Mouse (Mus musculus) gastrocnemius, postnatal 25 days (tissue): Measurements from ENCODE around the gene Prkrip1. TPM values are rescaled to one million over a fixed set of nuclear protein-coding genes. Genes with fewer than 3 reads are reported as not detected.

ENCODE experiments used
- DNase-seq: peaks from one replicate; pipeline ENCODE4 v3.0.0; 2022
- long read RNA-seq, 2 experiments: library from polyadenylated mRNA; stranded (forward); transcript quantifications; one replicate each; pipeline ENCODE4 v2.0.0; 2021
- total RNA-seq, 2 experiments: library from RNA; stranded (reverse); gene quantifications; 1 replicate in 1 of 2; 2 replicates in 1 of 2; pipeline ENCODE4 v1.2.3; 2021

Prkrip1 gene
- 10 to 100 TPM; 19.5 to 21.6 TPM for total RNA-seq
- long read RNA-seq, experiment 1, transcript Prkrip1-204 (6 exons, 3,893 nt): major isoform, 27 of 38 reads
- long read RNA-seq, experiment 1, partial matches to known transcripts: 0 of 38 reads
- long read RNA-seq, experiment 1, other reads (novel, unspliced or antisense): 11 of 38 reads
- long read RNA-seq, experiment 2, transcript Prkrip1-204 (6 exons, 3,893 nt): major isoform, 15 of 24 reads
- long read RNA-seq, experiment 2, partial matches to known transcripts: 0 of 24 reads
- long read RNA-seq, experiment 2, other reads (novel, unspliced or antisense): 9 of 24 reads

DNA sequence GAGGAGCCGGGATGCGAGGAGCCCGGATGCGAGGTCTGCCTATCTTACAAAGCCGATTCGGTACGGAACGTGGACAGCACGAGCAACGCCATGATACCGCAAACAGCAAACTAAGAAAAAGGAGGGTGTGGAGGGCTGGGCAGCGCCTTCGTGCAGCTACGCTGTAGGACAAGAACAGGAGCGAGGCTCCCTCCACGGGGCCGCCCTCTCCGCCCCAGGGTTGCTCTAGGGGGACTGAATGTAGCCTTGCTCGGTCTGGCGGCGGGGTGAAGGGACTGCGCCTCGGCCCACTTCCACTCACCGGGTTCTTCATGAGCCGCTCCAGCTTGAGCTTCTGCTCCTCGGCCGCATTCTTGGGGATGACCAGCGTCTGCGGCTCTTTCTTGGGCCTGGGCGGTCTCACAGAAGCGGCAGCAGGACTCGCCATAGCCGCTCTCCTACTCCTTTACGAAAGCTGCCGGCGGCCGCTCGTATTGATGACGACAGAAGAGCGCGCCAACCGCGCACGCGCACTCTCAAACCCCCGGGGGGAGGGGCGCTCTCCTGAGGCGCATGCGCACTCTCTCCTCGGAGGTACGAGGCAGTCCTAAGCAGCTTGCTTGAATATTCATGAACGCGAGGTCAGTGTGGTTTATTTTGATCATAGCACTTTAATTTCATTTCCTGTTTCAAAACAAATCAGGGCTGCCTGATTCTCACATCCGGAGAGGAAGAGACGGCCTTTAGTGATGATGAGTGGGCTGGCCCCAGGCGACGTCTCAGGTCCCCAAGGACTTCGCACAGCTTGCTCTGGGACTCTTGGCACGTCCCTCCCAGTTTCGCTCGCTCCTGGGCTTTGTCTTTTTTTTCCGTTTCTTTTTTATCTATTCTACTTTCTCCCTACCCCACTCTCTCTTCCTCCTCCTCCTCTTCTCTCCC is at the start of gene Prkrip1:
Gene Prkrip1, minus strand, starts transcription at position 490 of the 918 bp plus-strand sequence.
- peak; percentile 91 for DNase-seq

GRCm38 (mm10) chr5:136248441-136248840 is 49.7 kb upstream of the Prkrip1 start:
- DNase-seq: no peak

GRCm38 (mm10) chr5:136246452-136246838 is 47.7 kb upstream of the Prkrip1 start, which contains the start of gene Sh2b2:
Gene Sh2b2, minus strand, starts transcription at chr5:136246556.
- DNase-seq: no peak

- DNase-seq: no peak
These were observed 47.0 kb upstream of the Prkrip1 start for GRCm38 (mm10) chr5:136245541-136246451.

GRCm38 (mm10) chr5:136244762-136245540 is 46.2 kb upstream of the Prkrip1 start:
- DNase-seq: peak; percentile 86

DNA sequence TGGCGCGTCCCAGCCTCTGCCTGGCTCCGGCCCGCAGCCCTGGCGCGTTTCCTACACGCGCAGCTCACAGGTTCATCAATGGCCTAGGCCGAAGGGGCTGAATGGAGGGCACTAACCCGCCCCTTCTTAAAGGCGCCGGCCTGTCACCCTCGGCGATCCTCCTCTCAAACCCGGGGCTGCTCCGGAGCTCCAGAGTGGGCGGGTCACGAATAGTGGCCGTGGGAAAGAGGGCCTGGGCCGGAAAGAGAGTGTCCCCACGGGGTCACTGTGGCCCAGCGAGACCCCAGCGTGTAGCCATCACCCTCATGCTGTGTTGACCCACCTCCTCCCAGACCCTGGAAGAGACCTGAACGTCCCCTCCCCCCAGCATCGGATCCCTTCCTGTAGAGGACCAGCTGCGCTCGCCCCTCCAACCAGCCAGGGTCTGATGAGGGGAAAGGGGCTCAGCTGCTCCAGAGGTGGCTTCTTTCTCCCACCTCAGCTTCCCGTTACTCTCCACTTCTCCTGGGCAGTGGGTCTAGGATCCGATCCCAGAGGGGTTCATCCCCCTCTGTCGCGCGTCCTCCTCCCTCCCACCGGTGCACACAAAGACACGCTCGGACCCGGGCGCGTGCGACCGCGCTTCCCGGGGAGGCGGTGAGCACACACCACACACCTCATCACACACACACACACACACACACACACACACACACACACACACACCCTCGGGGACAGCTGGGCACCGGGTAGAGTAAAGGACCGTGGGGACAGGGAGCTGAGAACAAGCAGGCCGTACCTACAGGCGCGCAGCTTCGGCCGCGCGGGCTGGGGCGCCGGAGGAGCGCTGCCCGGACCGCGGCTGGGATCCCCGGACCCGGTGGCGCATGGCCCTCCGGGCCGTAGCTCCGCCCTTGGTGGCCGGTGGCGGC is 45.3 kb upstream of the Prkrip1 start:
- DNase-seq: no peak

DNA sequence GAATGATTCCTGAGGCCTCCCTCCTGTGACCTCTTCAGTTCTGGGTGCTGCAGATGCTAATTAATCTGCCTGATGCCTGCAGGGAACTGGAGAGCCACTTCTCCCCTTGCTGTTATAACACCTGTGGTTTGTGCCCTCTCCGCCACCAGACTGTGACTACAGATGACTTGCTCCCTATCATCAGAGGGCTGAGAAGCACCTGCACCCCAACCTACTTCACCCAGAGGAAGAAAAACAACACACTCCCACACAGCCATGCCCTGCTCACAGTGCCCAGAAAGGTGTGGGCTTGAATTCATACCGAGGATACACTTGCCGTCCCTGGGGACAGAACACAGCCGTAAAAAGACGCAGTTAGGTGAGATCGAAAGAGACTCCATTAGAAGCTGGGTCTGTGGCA is 42.4 kb upstream of the Prkrip1 start:
- DNase-seq: no peak

DNA sequence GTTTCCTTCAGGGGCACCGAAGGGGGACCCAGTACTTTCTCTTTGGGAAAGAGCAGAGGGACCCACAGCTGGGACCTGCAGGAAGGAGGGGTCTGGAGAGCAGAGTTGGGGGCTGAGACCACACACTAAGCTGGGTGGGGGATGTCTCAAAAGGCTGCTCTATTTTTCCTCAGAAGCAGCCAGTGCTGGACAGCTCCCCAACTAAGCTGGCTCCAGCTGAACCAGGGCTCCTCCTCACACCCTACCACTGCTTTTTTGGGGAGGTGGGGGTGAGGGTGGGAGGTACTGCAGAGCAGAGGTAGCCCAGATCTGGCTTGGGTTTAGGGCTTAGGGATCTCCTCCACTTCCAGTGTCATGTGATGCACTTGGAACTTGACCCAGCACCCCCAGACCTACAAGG is 41.6 kb upstream of the Prkrip1 start:
- DNase-seq: no peak

GRCm38 (mm10) chr5:136237607-136238006 is 38.8 kb upstream of the Prkrip1 start:
- no peak for DNase-seq

- DNase-seq: no peak
These were observed 37.8 kb upstream of the Prkrip1 start for GRCm38 (mm10) chr5:136236611-136237010.

DNA sequence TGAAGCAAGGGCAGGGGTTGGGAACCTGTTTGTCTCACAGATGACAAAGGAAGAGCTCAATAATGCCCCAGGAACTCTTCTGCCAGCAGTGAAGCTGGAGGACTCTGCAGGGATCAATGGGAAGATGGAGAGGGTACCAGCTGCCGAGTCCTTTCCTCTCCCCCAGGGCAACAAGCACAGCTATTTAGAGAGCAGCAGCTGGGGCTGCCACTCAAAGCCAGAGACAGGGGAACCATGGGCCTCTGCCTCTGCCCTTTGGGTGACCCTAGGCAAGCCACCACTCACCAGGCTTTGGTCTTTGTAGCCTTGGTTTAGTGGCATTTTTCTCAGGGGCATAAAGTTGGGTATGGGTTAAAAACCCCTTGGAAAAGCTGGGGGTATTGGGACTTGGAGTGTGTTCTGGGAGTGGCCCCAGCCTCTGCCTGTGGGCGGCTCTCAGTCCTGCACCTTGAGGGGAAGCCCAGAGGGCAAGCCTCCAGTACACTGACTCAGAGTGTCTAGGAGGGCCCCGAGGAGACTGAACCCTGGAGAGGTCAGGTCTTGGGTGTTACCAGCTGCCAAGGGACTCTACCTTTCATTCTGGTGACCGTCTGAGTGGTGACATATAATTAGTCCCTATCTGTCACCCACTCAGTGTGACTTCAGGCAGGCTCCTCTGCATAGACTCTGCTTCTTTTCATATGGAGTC is 31.7 kb upstream of the Prkrip1 start:
- peak; percentile 78 for DNase-seq

GRCm38 (mm10) chr5:136226246-136226876 is 27.6 kb upstream of the Prkrip1 start:
- DNase-seq: no peak

DNA sequence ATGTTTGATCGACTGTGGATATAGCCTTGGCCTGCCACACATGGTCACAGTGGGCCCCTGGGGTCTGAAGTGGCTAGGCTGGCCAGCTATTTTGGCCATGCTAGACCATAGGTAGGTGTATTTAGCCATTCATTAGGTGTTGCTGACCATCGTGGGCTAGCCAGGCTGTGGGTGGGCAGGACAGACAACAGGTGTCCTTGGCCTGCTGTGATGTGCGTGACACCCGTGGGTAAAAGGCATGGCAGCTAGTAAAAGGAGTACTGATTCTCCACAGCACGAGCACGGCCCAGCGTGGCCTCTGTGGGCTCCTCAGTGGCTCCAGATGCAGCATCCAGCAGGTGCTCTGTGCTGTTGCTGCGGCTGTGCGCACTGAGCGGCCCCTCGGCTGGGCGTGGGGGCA is 19.8 kb upstream of the Prkrip1 start:
- no peak for DNase-seq

DNA sequence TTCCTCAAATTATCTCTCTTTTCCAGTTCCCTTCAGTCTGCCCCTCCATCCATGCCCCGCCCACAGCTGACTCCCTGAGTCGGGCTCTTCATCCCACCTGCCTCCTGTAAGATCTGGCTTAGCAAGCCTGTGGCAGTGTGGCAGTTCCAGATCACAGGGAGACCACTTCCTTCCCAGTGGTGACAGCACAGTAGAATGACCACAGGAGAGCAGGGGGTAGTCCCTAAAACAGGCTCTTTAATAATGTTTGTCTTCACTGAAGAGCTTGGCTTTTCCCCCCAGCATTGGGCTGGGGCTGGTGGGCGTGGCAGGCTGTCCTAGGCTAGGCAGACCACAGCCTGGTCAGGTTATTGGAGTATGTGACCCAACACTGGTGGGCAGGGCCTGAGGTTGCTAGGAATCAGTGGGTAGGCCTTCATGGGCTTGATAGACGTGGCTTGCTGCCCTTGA is 19.2 kb upstream of the Prkrip1 start:
- no peak for DNase-seq

DNA sequence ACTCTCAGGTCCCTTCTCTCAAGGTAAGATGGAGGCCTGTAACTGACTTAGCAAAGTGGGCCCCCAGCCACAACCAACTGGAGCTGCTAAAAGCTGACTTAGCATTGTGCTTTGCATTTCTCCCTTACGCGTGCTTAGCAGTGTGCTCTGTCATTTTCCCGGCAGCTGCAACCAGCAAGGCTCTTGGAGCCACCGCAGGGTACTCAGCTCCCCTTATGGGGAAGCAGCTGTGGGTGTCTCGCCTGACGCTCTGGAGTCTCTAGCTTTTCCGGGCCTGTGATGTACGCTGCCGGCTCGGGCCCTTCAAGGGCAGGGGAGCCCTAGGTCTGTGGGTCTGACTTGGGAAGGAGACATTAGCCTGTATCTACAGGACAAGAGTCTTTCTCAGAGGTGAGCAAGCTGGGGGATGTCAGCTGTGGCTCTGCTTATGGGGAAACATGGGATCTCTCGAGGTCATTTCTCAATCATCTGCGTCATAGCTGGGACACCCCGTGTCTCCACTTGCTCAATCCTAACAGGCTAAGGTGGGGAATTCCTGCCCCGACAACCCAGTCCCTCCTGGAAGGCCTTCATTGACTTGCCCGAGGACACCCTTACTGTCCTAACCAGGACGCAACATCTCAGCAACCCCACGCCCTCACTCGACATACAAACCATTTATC is 18.4 kb upstream of the Prkrip1 start:
- DNase-seq: no peak

GRCm38 (mm10) chr5:136215958-136216357 is 17.2 kb upstream of the Prkrip1 start:
- DNase-seq: no peak

- DNase-seq: no peak
These were observed 16.4 kb upstream of the Prkrip1 start for GRCm38 (mm10) chr5:136215211-136215610.

- no peak for DNase-seq
These were observed 15.0 kb upstream of the Prkrip1 start for GRCm38 (mm10) chr5:136213716-136214115.
